Mouse (Mus musculus) limb, embryonic 14.5 days (tissue): ENCODE data around the gene Stap2. TPM values are rescaled to one million over a fixed set of nuclear protein-coding genes. Genes with fewer than 3 reads are reported as not detected.

Source experiments
- ATAC-seq: fragments of 200-750 bp; cut with Nextera tagmentation; 2 replicates; pipeline ENCODE4 v1.8.0; 2017; ENCODE audit warnings: low read depth, moderate number of reproducible peaks, moderate TSS enrichment; ENCODE audit not compliant: low FRiP score
- DNase-seq: peaks from one replicate; pipeline ENCODE4 v3.0.0-alpha.2; 2015; ENCODE audit warnings: low spot score
- H3K27ac ChIP-seq: fragments of 300-500 bp; sonication (generic); replicated peaks from 2 replicates; pipeline ENCODE4 v1.5.1; 2014; ENCODE audit warnings: low read depth, mild to moderate bottlenecking, low read length, moderate library complexity, mixed read lengths
- H3K27me3 ChIP-seq: fragments of 300-500 bp; sonication (generic); 2 replicates; pipeline ENCODE4 v1.6.1; 2014; ENCODE audit warnings: low read length, mixed read lengths; ENCODE audit not compliant: control insufficient read depth, insufficient read depth
- H3K36me3 ChIP-seq: fragments of 300-500 bp; sonication (generic); 2 replicates; pipeline ENCODE4 v1.6.1; 2014; ENCODE audit warnings: mild to moderate bottlenecking, low read length, moderate library complexity, mixed read lengths; ENCODE audit not compliant: control insufficient read depth, insufficient read depth
- H3K4me1 ChIP-seq: fragments of 300-500 bp; sonication (generic); 2 replicates; pipeline ENCODE4 v1.6.1; 2014; ENCODE audit warnings: antibody characterized with exemption, low read length, mixed read lengths; ENCODE audit not compliant: control insufficient read depth, insufficient read depth
- H3K4me2 ChIP-seq: fragments of 300-500 bp; sonication (generic); replicated peaks from 2 replicates; pipeline ENCODE4 v1.6.1; 2014; ENCODE audit warnings: low read depth, mild to moderate bottlenecking, low read length, moderate library complexity; ENCODE audit not compliant: severe bottlenecking
- H3K4me3 ChIP-seq: fragments of 300-500 bp; sonication (generic); replicated peaks from 2 replicates; pipeline ENCODE4 v1.5.1; 2014; ENCODE audit warnings: low read length
- H3K9ac ChIP-seq: fragments of 300-500 bp; sonication (generic); 2 replicates; pipeline ENCODE4 v1.6.1; 2014; ENCODE audit warnings: mild to moderate bottlenecking, low read depth, low read length, moderate library complexity; ENCODE audit not compliant: severe bottlenecking
- H3K9me3 ChIP-seq: fragments of 300-500 bp; sonication (generic); 2 replicates; pipeline ENCODE4 v1.6.1; 2016; ENCODE audit warnings: low read length; ENCODE audit not compliant: control insufficient read depth
- POLR2A ChIP-seq: fragments of 200-500 bp; IDR thresholded peaks from 2 replicates; pipeline ENCODE4 v1.8.0; 2012; ENCODE audit warnings: inconsistent platforms, mild to moderate bottlenecking, moderate library complexity, borderline replicate concordance; ENCODE audit not compliant: insufficient read depth, insufficient read length; ENCODE audit errors: extremely low read depth
- WGBS: fragments of 180-500 bp; shearing (Covaris S2); extraction: QIAGEN DNeasy Blood & Tissue Kit; methylation state at CpG from one replicate; pipeline ENCODE4 v1.1.7; 2014; 5-methylcytosine and 5-hydroxymethylcytosine counted together
- polyA plus RNA-seq, 2 experiments: library from polyadenylated mRNA; depleted of rRNA in 1 of 2; stranded (reverse) in 1 of 2; unstranded in 1 of 2; fragments of >200 nt; fragmentation: Nextera tagmentation in 1 of 2; extraction: Ambion mirVana in 1 of 2; gene quantifications; 2 replicates each; pipeline versions ENCODE4 v1.2.1 to v1.2.3; 2012 to 2014

Gene Stap2
- polyA plus RNA-seq, 2 experiments = 14.7 to 18.7 TPM

- ATAC-seq (no peak), DNase-seq (no peak)
- H3K4me2 ChIP-seq = peak overlapping the region; percentile 100
- TF ChIP-seq POLR2A = no peak
- peaks cover 14% of the 10 kb centered on the region for H3K4me1 ChIP-seq
- peak overlapping the region; percentile 72; the same call in 1 of the 2 replicates for H3K9ac ChIP-seq
- WGBS = 60% methylated on average over 14 of the region's 14 CpGs
- H3K9me3 ChIP-seq = no peaks in the 10 kb centered on the region
- peak overlapping the region; percentile 82 for H3K4me3 ChIP-seq
- H3K27me3 ChIP-seq = no peaks in the 10 kb centered on the region
- peaks cover 31% of the 10 kb centered on the region for H3K36me3 ChIP-seq
- no peak overlapping the region for H3K27ac ChIP-seq
Observed at GRCm38 (mm10) chr17:56010255-56010654, 4.9 kb upstream of the Stap2 start.

GRCm38 (mm10) chr17:56009962-56010240, 4.5 kb upstream of the Stap2 start:
- Histone ChIP-seq H3K27ac (no peak overlapping the region), H3K9me3 (no peaks in the 10 kb centered on the region), H3K36me3 (peaks cover 27% of the 10 kb centered on the region), H3K4me3 (peak overlapping the region; percentile 82), H3K9ac (peak overlapping the region; percentile 72), H3K27me3 (no peaks in the 10 kb centered on the region), H3K4me1 (peaks cover 14% of the 10 kb centered on the region), H3K4me2 (peak overlapping the region; percentile 100)
- no peak for ATAC-seq
- TF ChIP-seq POLR2A = no peak
- 31% methylated on average over 2 of the region's 2 CpGs for WGBS
- DNase-seq = no peak

GRCm38 (mm10) chr17:56009088-56009961, 3.9 kb upstream of the Stap2 start:
- peak; percentile 91 for DNase-seq
- WGBS = 2% methylated on average over 51 of the region's 62 CpGs

DNA sequence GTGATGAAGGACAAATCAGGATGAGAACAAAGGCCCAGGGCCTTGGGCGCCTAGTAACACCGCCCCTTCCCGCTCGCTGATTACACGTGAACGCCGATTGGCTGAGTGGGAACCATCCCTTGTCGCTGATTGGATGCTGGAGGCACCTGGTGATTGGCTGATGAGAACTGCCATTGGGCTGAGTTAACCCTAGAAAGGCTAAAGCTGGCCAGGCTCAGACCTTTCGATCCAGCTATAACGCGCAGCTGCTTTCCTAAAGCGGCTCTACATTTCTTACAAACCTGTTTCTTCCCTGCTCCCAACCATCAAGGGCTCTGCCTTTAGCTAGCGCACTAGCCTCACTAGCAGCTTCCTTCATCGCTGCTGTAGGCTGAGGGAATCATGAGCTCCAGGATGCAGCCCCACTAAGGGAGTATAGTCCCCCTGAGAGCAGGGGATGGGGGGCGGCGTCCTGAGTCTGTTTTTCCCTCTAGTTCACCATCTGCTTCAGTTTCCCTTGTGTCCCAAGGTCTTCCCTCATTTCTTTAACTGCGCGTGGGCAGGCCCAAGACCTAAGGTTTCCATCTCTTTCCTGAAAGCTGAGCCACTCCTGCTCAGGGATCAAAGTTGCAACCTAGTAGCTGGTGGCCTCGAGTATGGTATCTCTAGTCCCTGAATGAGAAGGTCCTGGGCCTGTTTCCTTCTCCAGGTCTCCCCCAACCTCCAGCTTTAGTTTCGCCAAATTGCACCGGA, 3.1 kb upstream of the Stap2 start:
- H3K4me3 ChIP-seq = peak overlapping the region; percentile 82
- peaks cover 20% of the 10 kb centered on the region for H3K36me3 ChIP-seq
- H3K4me1 ChIP-seq = peaks cover 14% of the 10 kb centered on the region
- peak overlapping the region; percentile 100 for H3K4me2 ChIP-seq
- no peaks in the 10 kb centered on the region for H3K27me3 ChIP-seq
- DNase-seq (peak; percentile 99), ATAC-seq (peak; percentile 94)
- H3K9me3 ChIP-seq = no peaks in the 10 kb centered on the region
- TF ChIP-seq POLR2A = no peak
- H3K9ac ChIP-seq = peak overlapping the region; percentile 72
- peak overlapping the region; percentile 85 for H3K27ac ChIP-seq
- whole genome bisulfite sequencing = 2% methylated on average over 21 of the region's 21 CpGs

More at GRCm38 (mm10) chr17:56009088-56009961, 3.9 kb upstream of the Stap2 start:
- H3K9me3 ChIP-seq = no peaks in the 10 kb centered on the region
- ATAC-seq = peak; percentile 87
- H3K36me3 ChIP-seq = peaks cover 23% of the 10 kb centered on the region
- no peaks in the 10 kb centered on the region for H3K27me3 ChIP-seq
- peak; percentile 98 for TF ChIP-seq POLR2A
- H3K9ac ChIP-seq = peak overlapping the region; percentile 72
- H3K27ac ChIP-seq = peak overlapping the region; percentile 85
- peaks cover 14% of the 10 kb centered on the region for H3K4me1 ChIP-seq
- H3K4me2 ChIP-seq = peak overlapping the region; percentile 100
- H3K4me3 ChIP-seq = peak overlapping the region; percentile 82

- DNase-seq (no peak), ATAC-seq (no peak; the same call in 1 of the 2 replicates)
- 31% methylated on average over 13 of the region's 14 CpGs for WGBS
- Histone ChIP-seq H3K4me2 (peak overlapping the region; percentile 100), H3K4me1 (peaks cover 14% of the 10 kb centered on the region), H3K36me3 (peaks cover 14% of the 10 kb centered on the region), H3K4me3 (peak overlapping the region; percentile 82), H3K27me3 (no peaks in the 10 kb centered on the region), H3K9ac (peak overlapping the region; percentile 40; the same call in 1 of the 2 replicates), H3K27ac (peak overlapping the region; percentile 72; the same call in 1 of the 2 replicates), H3K9me3 (no peaks in the 10 kb centered on the region)
- TF ChIP-seq POLR2A = no peak
Observed at GRCm38 (mm10) chr17:56007444-56008355, 2.3 kb upstream of the Stap2 start.
